Mouse (Mus musculus) heart, adult 9 months (tissue): Measurements from ENCODE around the gene Gm11146.

ENCODE experiments used
- DNase-seq, 2 experiments: peaks; one replicate each; pipeline ENCODE4 v3.0.0; 2022; ENCODE audit warnings: low spot score in 2 of 2

Gene Gm11146

DNA sequence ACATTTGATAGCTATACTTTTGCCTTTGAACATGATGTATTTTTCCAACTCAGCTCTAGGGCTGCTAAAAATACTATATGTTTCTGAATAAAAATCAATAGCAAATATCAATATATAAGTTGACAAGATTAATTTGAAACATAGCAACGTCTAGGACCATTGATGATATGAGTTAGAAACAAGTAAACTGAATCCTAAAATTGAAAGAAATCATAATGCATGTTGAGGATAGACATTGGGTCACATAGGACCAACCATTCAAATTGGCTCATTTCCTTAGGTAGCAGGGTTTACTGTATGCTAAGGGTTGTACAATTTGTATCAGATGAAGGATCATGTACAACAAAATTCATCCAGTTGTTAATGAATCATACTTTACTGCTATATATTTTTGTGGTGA lies at the start of gene Gm11146:
Gene Gm11146 (minus strand): TSS at position 101 of the 400 bp plus-strand sequence.
- no peak for DNase-seq

GRCm38 (mm10) chr16:77650596-77650995 lies 48.7 kb upstream of the Gm11146 start:
- DNase-seq = no peak

DNA sequence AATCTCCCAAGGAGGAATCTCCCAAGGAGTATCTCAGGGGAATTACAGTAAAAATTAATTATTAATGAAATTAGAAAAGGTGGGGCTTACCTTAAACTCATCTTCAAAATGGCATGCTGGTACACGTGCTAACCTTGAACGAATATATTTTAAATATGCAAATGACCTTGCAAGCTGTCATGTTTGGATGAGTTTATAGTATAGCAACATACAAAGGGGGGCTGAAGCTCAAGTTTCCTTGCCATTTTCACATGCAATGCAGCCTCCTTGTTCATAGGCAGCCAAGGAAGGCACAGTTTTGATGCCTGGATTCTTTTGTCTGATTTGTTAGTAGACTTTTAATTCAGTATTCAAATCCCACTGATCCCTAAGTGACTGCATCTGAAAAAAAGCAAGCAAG lies 47.1 kb upstream of the Gm11146 start:
- DNase-seq = no peak

GRCm38 (mm10) chr16:77648181-77648580 lies 46.3 kb upstream of the Gm11146 start:
- no peak for DNase-seq

- DNase-seq = no peak
Measured at GRCm38 (mm10) chr16:77646146-77646545, 44.3 kb upstream of the Gm11146 start.

GRCm38 (mm10) chr16:77644976-77645375 lies 43.1 kb upstream of the Gm11146 start:
- no peak for DNase-seq

- peak; percentile 49 to 52 for DNase-seq
Measured at GRCm38 (mm10) chr16:77643871-77644720, 42.2 kb upstream of the Gm11146 start.

DNA sequence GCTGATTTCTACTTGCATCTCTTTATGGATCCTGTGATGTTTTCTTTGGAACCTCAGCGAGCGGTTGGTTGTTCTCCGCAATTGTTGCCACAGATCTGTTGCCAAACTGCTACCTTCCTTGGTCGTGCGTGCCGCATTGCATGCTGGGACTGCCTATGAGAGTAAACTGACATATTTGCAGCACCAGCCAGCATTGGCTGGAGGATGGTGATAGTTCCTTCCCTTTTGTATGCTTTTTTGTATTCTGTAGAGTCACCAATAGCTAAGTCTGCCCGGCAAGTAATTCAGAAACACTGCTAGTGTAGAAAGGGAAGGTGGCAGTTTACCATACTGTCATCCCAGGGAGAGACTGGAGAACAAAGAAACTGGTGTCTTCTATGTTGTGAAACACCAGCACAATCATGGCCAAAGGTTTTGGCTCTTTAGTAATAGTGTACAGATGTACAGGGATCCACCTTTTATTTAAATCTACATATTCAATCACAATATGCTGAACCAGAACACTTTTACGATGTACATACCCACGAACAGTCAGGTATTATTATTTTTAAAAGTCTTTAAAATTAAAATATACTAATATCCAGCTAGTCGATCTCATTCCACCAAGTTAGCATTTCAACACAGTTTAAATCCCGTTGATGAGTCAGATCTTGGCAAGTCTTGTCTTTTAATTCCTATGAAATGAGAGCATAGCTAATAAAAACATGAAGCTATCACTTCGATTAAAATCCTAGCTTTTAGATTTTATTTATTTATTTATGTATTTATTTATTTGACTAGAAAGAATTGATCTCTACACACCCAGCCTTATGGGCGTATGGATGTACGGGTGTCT lies 41.4 kb upstream of the Gm11146 start:
- peak; percentile 22 to 57 for DNase-seq

DNA sequence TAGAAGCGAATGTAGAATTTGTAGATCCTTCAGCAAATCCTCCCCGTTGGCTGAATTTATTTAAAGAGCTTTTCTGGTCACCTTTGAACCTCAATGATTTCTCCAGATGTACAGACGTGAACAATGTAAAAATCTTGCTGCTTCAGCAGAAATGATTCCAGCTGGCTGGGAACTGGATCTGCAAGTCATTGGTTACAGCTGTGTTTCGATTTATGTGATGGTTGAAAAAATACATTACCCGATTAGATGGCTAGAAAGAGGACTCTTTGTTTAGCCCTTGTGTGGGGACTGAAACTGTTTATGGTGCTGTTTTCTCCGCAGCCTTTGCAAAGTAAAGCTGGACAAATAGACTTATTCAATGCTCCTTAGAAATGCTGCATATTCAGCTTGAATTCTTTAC lies 34.6 kb upstream of the Gm11146 start:
- peak; percentile 9 to 28 for DNase-seq

- DNase-seq = no peak
Measured at GRCm38 (mm10) chr16:77632315-77632881, 30.5 kb upstream of the Gm11146 start.

DNA sequence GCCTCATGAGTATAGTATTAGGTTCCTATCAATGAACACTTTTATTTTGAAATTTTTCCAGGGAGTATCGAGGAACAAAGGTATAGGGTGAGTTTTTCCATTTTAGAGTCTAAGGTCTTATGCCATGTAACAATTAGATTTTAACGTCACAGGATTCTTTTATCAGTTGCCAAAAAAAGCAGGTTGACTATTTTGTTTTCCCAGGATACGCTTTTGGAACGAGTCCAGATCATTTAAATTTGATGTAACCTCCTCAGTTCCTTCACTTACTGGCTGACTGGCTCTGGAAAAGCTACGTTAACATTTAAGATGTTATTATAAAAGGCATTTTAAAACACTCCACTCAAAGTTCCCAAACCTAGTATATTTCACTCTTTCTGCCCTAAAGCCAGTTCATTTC lies 20.8 kb upstream of the Gm11146 start:
- no peak for DNase-seq

GRCm38 (mm10) chr16:77602581-77602980 lies 687 bp upstream of the Gm11146 start:
- no peak for DNase-seq

- no peak for DNase-seq
Measured at GRCm38 (mm10) chr16:77598787-77599186, 3.1 kb downstream of the Gm11146 start.

DNA sequence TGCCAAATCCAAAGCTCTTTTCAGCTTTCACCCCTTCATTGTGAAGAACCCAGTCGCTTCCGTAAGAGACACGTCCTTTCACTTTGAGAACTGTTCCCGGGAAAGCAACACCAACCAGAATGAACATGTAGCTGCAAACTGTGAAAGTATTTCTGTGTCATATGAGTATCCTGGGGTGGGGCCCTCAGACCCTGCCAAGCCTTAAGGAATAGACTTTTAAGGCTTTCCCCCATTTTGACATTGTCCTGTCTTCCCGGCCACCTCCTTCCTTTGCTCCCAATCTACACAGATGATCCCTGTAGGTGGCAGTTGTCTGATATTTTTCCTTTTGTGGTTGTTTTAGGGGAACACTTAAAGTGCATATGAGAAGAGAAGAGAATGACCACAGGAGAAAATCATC lies 5.3 kb downstream of the Gm11146 start:
- peak in 1 of 2 experiments; percentile 37 for DNase-seq

GRCm38 (mm10) chr16:77595661-77596060 lies 6.2 kb downstream of the Gm11146 start:
- no peak for DNase-seq

- peak; percentile 56 to 62 for DNase-seq
Measured at GRCm38 (mm10) chr16:77594553-77594952, 7.3 kb downstream of the Gm11146 start.

GRCm38 (mm10) chr16:77593828-77594421 lies 8.0 kb downstream of the Gm11146 start:
- peak; percentile 57 to 73 for DNase-seq

DNA sequence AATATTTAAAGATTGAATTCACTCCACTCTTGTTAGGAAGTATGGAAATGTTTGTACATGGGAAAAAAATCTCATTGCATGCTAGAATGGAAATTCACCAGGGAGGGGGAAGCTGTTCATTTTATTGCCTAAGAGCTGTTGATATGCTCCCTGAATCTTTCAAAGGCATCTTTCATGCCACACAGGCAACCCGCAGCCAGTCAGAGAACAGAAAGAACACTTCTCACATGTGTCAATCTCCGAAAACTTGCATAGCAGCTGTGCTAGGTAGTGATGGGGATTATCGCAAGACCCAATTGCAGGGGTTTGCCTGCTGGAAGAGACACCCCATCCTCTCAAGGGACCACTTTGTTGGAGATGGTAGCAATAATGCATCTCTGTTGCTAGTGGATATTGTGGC lies 8.9 kb downstream of the Gm11146 start:
- no peak for DNase-seq

GRCm38 (mm10) chr16:77573036-77573435 lies 28.9 kb downstream of the Gm11146 start:
- DNase-seq = no peak

DNA sequence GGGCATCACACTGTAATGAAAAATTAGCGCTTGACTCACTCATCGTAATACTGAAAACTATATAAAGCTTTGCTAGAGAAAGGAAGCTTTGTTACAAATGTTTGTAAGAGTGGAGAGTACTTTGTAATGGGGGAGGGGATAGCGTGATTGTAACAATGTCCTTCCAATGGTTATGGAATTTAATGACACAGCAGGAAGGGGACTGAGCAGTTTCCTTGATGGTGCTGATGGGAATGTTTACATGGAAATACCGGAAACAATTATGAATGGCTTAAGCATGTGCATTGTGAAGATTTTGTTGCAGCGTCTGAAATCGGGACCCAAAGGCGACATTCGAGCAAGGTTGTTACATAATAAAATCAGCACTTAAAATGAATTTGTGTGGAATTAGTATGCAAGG lies 32.4 kb downstream of the Gm11146 start:
- no peak for DNase-seq

DNA sequence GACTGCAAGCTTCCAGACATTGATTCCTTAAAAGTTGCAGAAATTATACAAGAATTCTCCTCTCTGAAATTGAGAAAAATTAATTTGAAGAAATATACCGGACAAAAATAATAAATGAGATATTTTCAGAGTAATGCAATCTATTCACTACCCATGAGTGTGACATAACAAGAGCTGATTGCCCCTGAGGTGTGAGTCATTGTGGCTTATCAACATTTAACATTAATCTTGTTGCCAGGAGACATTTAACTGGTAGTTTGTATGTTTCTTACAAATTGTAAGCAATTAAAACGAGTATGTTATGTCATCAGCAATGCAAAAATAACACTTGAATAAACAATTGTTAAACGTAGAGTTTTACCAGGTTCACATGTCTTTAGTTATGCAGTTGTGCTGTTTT lies 33.5 kb downstream of the Gm11146 start:
- DNase-seq = no peak

GRCm38 (mm10) chr16:77562852-77563251 lies 39.0 kb downstream of the Gm11146 start:
- DNase-seq = no peak
